Mouse (Mus musculus) heart, postnatal 14 days (tissue): ENCODE measurements around the gene Slc31a1. TPM values are rescaled to one million over a fixed set of nuclear protein-coding genes. Genes with fewer than 3 reads are reported as not detected.

Experiments used
- DNase-seq, 2 experiments: peaks; one replicate each; pipeline ENCODE4 v3.0.0; 2021 to 2022
- intact Hi-C: fragments of 180-260 bp; cut with DNase I; formaldehyde crosslinking; loops from one replicate; pipeline ENCODE4 v1.15.1; 2025
- total RNA-seq, 2 experiments: library from RNA; stranded (reverse); gene quantifications; 2 replicates each; pipeline ENCODE4 v1.2.3; 2021

The Slc31a1 gene
- total RNA-seq, 2 experiments from 2014 or later = 25.9 to 28.5 TPM

- no peak for DNase-seq
Observed at GRCm38 (mm10) chr4:62437871-62438270, 77.3 kb downstream of the Slc31a1 start.

GRCm38 (mm10) chr4:62439793-62440192, 79.3 kb downstream of the Slc31a1 start:
- intact Hi-C loops = no loop called here
- no peak for DNase-seq

More at GRCm38 (mm10) chr4:62437871-62438270, 77.3 kb downstream of the Slc31a1 start:
- intact Hi-C loops = no loop called here

- DNase-seq = no peak
- intact Hi-C loops = no loop called here
Observed at GRCm38 (mm10) chr4:62440544-62440943, 80.0 kb downstream of the Slc31a1 start.

GRCm38 (mm10) chr4:62440986-62441385, 80.5 kb downstream of the Slc31a1 start:
- no peak for DNase-seq
- intact Hi-C loops = no loop called here

Other genes starting within 250 kb of the Slc31a1 start
- gene Mup21, start 209.9 kb upstream of the Slc31a1 start, total RNA-seq = not detected
- gene Zfp37, start 129.7 kb upstream of the Slc31a1 start, total RNA-seq = 1 to 10 TPM; 2.3 to 2.8 TPM
- gene Slc31a2, start 98.2 kb upstream of the Slc31a1 start, total RNA-seq = 10 to 100 TPM; 16.2 to 17.2 TPM
- 10 to 100 TPM; 19.5 to 23.6 TPM for gene Fkbp15, start 179 bp upstream of the Slc31a1 start, total RNA-seq
- 10 to 100 TPM; 42.3 to 44.4 TPM for gene Cdc26, start 47.9 kb downstream of the Slc31a1 start, total RNA-seq
- 10 to 100 TPM in 1 of 2 experiments, 1 to 10 TPM in 1; 9.7 to 10.7 TPM for gene Prpf4, start 48.1 kb downstream of the Slc31a1 start, total RNA-seq
- gene Rnf183, start 74.5 kb downstream of the Slc31a1 start, total RNA-seq = not detected
- under 1 TPM; 0.65 to 0.66 TPM for gene Wdr31, start 110.2 kb downstream of the Slc31a1 start, total RNA-seq
- gene Bspry, start 119.3 kb downstream of the Slc31a1 start, total RNA-seq = under 1 TPM in 1 of 2 experiments, not detected in 1; 0.12 TPM
- 1 to 10 TPM; 5.0 to 5.4 TPM for gene Hdhd3, start 142.7 kb downstream of the Slc31a1 start, total RNA-seq
- 10 to 100 TPM; 46.5 to 47.9 TPM for gene Alad, start 159.2 kb downstream of the Slc31a1 start, total RNA-seq
- gene Pole3, start 164.3 kb downstream of the Slc31a1 start, total RNA-seq = 10 to 100 TPM; 18.6 to 19.1 TPM
- under 1 TPM in 1 of 2 experiments, not detected in 1; 0.19 TPM for gene 4933430I17Rik, start 164.6 kb downstream of the Slc31a1 start, total RNA-seq
- 10 to 100 TPM; 38.9 to 42.2 TPM for gene Rgs3, start 199.1 kb downstream of the Slc31a1 start, total RNA-seq